Mouse (Mus musculus): Measurements from ENCODE around the gene Prss57. TPM values are rescaled to one million over a fixed set of nuclear protein-coding genes. Genes with fewer than 3 reads are reported as not detected.

Gene Prss57
- polyA plus RNA-seq, 1 experiment from 2014 or later, result 1.4 TPM

DNA sequence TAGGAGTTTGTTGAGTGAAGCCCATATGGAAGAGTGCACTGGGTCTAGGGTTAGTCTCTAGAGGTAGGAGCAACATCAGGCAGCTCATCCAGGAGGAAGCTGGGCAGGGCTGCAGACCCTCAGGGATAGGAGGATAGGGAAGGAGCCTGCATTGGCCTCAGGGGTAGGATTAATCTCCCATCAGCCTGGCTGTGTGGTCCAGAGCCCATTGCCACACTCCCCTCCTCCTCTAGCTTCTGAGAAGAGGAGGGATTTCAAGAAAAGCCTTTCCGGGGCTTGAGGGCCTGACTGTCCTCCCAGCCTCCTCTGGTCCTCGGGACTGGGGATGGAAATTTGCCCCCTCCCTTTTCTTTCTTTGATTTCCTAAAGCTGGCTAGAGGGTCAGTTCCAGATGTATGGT, 11.6 kb downstream of the Prss57 start:
- Histone ChIP-seq H3K9me3 (replicated peaks) (peaks cover 5% of the 10 kb centered on the region), H3K27me3 (replicated peaks) (peaks cover 72% of the 10 kb centered on the region), H3K4me1 (peaks cover 34% of the 10 kb centered on the region), H3K36me3 (no peaks in the 10 kb centered on the region), H3K4me2 (peak overlapping the region; percentile 71), H3K4me3 (no peak overlapping the region), H3K27ac (no peak overlapping the region), H3K9ac (no peak overlapping the region)
- ATAC-seq, result no peak
- WGBS (ENCODE audit: insufficient replicate concordance), result 31% methylated on average over 2 of the region's 2 CpGs

GRCm38 (mm10) chr10:79778006-79778405, 12.8 kb downstream of the Prss57 start:
- H3K36me3 ChIP-seq, result no peaks in the 10 kb centered on the region
- ATAC-seq, result no peak
- H3K9me3 ChIP-seq (replicated peaks), result peaks cover 5% of the 10 kb centered on the region
- H3K27ac ChIP-seq, result no peak overlapping the region
- H3K4me3 ChIP-seq, result no peak overlapping the region
- no peak overlapping the region; the same call in 1 of the 2 replicates for H3K4me2 ChIP-seq
- WGBS (ENCODE audit: insufficient replicate concordance), result 32% methylated on average over 15 of the region's 15 CpGs
- H3K27me3 ChIP-seq (replicated peaks), result peaks cover 66% of the 10 kb centered on the region
- peaks cover 34% of the 10 kb centered on the region for H3K4me1 ChIP-seq
- H3K9ac ChIP-seq, result no peak overlapping the region

DNA sequence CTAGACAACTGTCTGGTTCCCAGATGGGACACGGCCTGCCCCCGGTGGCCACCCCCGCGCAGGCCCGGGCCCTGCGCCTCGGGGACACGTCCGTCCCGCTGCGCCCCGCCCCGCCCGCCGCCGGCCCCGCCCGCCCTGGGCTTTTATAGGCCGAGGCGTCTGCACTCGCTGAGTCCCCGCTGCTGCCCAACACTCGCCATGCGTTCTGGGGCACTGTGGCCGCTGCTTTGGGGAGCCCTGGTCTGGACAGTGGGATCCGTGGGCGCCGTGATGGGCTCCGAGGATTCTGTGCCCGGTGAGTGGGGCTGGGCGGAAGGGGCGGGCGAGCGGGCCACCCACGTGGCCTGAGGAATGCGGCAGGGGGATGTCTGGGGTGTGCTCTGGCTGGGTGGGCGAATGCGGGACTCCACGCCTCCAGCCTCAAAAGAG, 13.6 kb downstream of the Prss57 start, which contains the start of gene Fstl3:
Fstl3 (plus strand) TSS at position 170 of the 429 bp plus-strand sequence.
- Histone ChIP-seq H3K9me3 (replicated peaks) (peaks cover 10% of the 10 kb centered on the region), H3K4me3 (peak within 1 kb of the TSS; percentile 48), H3K4me2 (peak within 1 kb of the TSS; percentile 67), H3K4me1 (peaks cover 34% of the 10 kb centered on the region), H3K27ac (no peak within 1 kb of the TSS), H3K36me3 (no peaks in the 10 kb centered on the region), H3K9ac (peak within 1 kb of the TSS; percentile 32; the same call in 1 of the 2 replicates), H3K27me3 (replicated peaks) (peaks cover 60% of the 10 kb centered on the region)
- ATAC-seq, result no peak
- WGBS (ENCODE audit: insufficient replicate concordance), result 4% methylated on average over 39 of the region's 39 CpGs

- Histone ChIP-seq H3K9ac (no peak overlapping the region), H3K4me1 (peaks cover 10% of the 10 kb centered on the region), H3K4me2 (no peak overlapping the region), H3K27ac (no peak overlapping the region), H3K9me3 (replicated peaks) (peaks cover 11% of the 10 kb centered on the region), H3K4me3 (no peak overlapping the region), H3K27me3 (replicated peaks) (peaks cover 57% of the 10 kb centered on the region), H3K36me3 (no peaks in the 10 kb centered on the region)
- ATAC-seq, result no peak
- WGBS (ENCODE audit: insufficient replicate concordance), result 60% methylated on average over 5 of the region's 5 CpGs
Measured at GRCm38 (mm10) chr10:79774486-79775279, 16.1 kb downstream of the Prss57 start.

- Histone ChIP-seq H3K4me3 (no peak overlapping the region), H3K4me2 (no peak overlapping the region), H3K9me3 (replicated peaks) (peaks cover 11% of the 10 kb centered on the region), H3K27ac (no peak overlapping the region), H3K36me3 (no peaks in the 10 kb centered on the region), H3K4me1 (peaks cover 15% of the 10 kb centered on the region), H3K27me3 (replicated peaks) (peaks cover 42% of the 10 kb centered on the region), H3K9ac (no peak overlapping the region)
- 84% methylated on average over 2 of the region's 2 CpGs for WGBS (ENCODE audit: insufficient replicate concordance)
- no peak for ATAC-seq
Measured at GRCm38 (mm10) chr10:79773208-79773607, 17.6 kb downstream of the Prss57 start.

DNA sequence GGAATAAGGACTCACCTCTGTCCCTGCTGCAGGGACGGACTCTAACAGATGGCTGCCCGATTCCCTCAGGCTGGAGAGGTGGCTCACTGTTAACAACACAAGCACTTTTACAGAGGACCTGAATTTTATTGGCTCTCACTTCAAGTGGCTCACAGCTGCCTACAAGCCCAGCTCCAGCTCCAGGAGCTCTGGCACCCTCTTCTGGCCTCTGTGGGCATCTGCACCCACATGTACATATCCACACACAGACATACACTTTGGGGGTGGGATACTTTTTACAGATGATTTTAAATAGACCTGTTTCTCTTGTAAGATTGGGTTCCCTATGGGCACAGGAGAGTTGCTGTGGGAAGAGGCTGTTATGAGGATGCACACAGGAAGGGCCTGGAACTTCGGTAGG, 18.4 kb downstream of the Prss57 start:
- Histone ChIP-seq H3K36me3 (no peaks in the 10 kb centered on the region), H3K4me3 (no peak overlapping the region), H3K4me2 (no peak overlapping the region), H3K9ac (no peak overlapping the region), H3K4me1 (peaks cover 20% of the 10 kb centered on the region), H3K9me3 (replicated peaks) (peaks cover 11% of the 10 kb centered on the region), H3K27me3 (replicated peaks) (peaks cover 33% of the 10 kb centered on the region), H3K27ac (no peak overlapping the region)
- WGBS (ENCODE audit: insufficient replicate concordance), result 85% methylated on average over 3 of the region's 3 CpGs
- no peak for ATAC-seq

DNA sequence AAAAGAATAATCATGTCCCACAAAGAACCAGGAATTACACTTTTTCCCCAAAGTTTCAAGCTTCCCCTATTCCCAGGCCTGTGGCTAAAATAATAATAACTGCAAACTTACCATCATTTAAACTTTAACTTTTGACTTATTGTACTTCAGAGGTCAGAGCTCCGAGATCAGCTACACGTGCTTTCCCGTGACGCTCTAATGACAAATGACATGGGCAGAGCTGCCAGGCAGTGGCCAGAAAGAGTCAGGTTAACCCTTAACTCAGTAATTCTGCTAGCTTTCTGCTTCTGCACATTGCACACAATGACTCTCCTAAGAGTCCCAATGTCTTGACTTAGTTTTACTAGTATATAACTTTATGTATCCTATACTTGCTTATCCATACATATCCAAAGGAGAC, 21.4 kb downstream of the Prss57 start:
- Histone ChIP-seq H3K9ac (no peak overlapping the region), H3K27ac (no peak overlapping the region), H3K27me3 (replicated peaks) (peaks cover 18% of the 10 kb centered on the region), H3K4me3 (no peak overlapping the region), H3K4me2 (no peak overlapping the region), H3K4me1 (peaks cover 36% of the 10 kb centered on the region), H3K36me3 (0 out of 2 replicates have a peak, but pooled peaks cover 6% of the 10 kb centered on the region), H3K9me3 (replicated peaks) (peaks cover 5% of the 10 kb centered on the region)
- 52% methylated on average over 4 of the region's 4 CpGs for WGBS (ENCODE audit: insufficient replicate concordance)
- no peak for ATAC-seq

GRCm38 (mm10) chr10:79768400-79768799, 22.4 kb downstream of the Prss57 start:
- no peak overlapping the region for H3K27ac ChIP-seq
- H3K36me3 ChIP-seq, result peaks cover 11% of the 10 kb centered on the region; the same call in 1 of the 2 replicates
- H3K9ac ChIP-seq, result no peak overlapping the region
- 0 out of 2 replicates have a peak overlapping the region, but pooled peaks have one; percentile 89 for H3K4me2 ChIP-seq
- under 1% methylated on average over 5 of the region's 5 CpGs for WGBS (ENCODE audit: insufficient replicate concordance)
- H3K9me3 ChIP-seq (replicated peaks), result peaks cover 5% of the 10 kb centered on the region
- peaks cover 18% of the 10 kb centered on the region for H3K27me3 ChIP-seq (replicated peaks)
- no peak for ATAC-seq
- peaks cover 46% of the 10 kb centered on the region for H3K4me1 ChIP-seq
- no peak overlapping the region for H3K4me3 ChIP-seq

DNA sequence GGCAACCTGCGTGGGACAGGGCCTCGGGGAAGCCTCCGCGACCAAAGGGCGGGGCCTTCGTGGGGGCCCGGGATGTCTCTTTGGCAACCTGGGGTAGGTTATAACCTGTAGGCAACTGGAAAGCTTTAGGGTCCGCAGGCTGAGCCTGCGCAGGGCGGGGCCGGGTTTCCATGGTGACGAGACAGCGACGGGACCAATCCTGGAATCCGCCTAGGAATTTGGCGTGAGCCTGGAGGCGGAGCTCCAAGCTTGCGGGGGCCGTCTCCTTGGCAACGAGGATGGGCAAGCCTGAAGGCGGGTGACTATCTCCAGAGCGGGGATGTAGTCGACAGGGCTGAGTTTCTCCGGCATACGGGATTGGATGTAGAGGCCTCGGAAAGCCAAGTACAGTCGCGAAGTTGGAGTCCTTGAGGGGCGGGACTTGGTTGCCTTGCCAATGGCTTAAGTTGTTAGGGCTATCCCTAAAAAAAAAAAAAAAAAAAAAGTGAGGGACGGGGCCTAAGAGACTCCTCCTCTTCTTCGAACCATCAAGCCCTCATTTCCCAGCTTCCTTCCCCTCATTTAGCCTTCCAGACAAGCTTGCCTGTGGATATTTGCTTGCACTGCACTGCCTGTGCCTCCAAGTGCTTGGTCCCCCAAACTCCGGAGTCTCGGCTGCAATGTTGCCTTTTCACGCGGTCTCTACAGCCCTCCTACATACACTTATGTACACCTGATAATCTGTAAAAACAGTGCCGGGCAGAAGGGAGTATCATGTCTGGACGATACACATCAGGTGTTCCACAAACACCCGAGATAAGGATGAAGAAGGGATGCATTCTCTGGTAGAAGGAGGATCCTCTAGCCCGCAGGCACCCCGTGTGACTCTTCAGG, 23.2 kb downstream of the Prss57 start:
- peak overlapping the region; percentile 89 for H3K4me2 ChIP-seq
- 12% methylated on average over 39 of the region's 40 CpGs for WGBS (ENCODE audit: insufficient replicate concordance)
- peak; percentile 49 for ATAC-seq
- H3K4me3 ChIP-seq, result peak overlapping the region; percentile 91
- peak overlapping the region; percentile 86 for H3K27ac ChIP-seq
- peaks cover 14% of the 10 kb centered on the region for H3K27me3 ChIP-seq (replicated peaks)
- peak overlapping the region; percentile 69 for H3K9ac ChIP-seq
- peaks cover 5% of the 10 kb centered on the region for H3K9me3 ChIP-seq (replicated peaks)
- H3K4me1 ChIP-seq, result peaks cover 52% of the 10 kb centered on the region
- H3K36me3 ChIP-seq, result peaks cover 19% of the 10 kb centered on the region

- WGBS (ENCODE audit: insufficient replicate concordance), result under 1% methylated on average over 92 of the region's 101 CpGs
- peaks cover 52% of the 10 kb centered on the region for H3K4me1 ChIP-seq
- H3K9ac ChIP-seq, result peak within 1 kb of the TSS; percentile 94
- peak within 1 kb of the TSS; percentile 91 for H3K4me3 ChIP-seq
- peaks cover 28% of the 10 kb centered on the region for H3K36me3 ChIP-seq
- peak within 1 kb of the TSS; percentile 86 for H3K27ac ChIP-seq
- peak; percentile 91 for ATAC-seq
- H3K27me3 ChIP-seq (replicated peaks), result peaks cover 8% of the 10 kb centered on the region
- H3K4me2 ChIP-seq, result peak within 1 kb of the TSS; percentile 89
- no peaks in the 10 kb centered on the region for H3K9me3 ChIP-seq (replicated peaks)
Measured at GRCm38 (mm10) chr10:79766508-79767325, 24.0 kb downstream of the Prss57 start, which contains the start of gene Rnf126. Gene Rnf126 (minus strand): TSS chr10:79766952.

DNA sequence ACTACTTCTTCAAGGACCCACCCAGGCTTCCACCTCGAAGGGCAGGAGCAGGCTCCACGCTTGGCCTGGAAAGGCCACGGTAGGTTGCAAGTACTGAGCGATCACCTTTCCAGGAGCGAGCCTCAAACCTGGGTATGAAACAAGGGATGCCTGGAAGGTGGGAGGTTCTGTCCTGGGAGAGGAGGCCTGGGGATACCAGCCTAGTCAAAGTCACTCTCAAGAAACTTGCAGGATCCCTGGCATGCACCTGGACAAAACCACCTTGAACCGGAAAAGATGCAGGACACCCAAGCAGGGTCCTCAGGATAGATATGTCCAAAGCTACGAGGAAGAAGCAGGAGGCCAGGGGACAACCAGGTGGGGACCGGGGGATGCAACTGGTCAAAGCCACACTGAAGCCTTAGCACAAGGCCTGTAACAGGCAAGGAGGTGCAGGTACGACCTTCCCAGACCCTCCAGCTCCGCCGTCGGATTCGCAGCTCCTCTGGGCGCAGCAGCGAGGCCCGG, 24.7 kb downstream of the Prss57 start:
- Histone ChIP-seq H3K27ac (peak overlapping the region; percentile 86), H3K27me3 (replicated peaks) (peaks cover 7% of the 10 kb centered on the region), H3K36me3 (peaks cover 34% of the 10 kb centered on the region), H3K9ac (peak overlapping the region; percentile 94), H3K4me2 (peak overlapping the region; percentile 89), H3K4me3 (peak overlapping the region; percentile 91), H3K4me1 (peaks cover 52% of the 10 kb centered on the region), H3K9me3 (replicated peaks) (no peaks in the 10 kb centered on the region)
- WGBS (ENCODE audit: insufficient replicate concordance), result 5% methylated on average over 16 of the region's 16 CpGs
- ATAC-seq, result no peak

Measured in liver, embryonic 12.5 days (tissue).